29 mouse cellular contexts compared by ENCODE assay signal in the genomic region with DNA sequence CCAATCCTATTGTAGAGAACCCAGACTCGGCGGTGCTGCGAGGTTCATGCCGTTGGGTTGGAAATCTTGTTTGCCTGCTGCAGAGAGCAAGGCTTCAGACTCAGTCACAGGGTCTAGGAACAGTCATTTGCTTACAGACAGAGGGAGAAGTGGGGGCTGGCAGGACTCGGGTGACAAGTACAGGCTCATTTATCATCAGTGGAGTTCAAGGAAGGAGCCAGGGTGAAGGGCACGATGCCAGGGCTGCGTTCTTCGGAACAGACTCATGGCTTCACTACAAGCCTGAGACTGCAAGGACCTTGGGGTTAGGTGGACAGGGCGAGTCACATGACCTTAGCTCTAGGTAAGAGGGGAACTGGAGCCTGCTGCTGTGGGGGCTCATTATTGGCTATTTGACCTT.
A peak's percentile ranks its signal among the peaks of the same experiment; 100 is the strongest.
DNase-seq lines count a peak whose midpoint lies in the region; ATAC-seq lines count a peak whose summit lies in the region.
"Had no signal": no experiment of that assay in that cellular context is flagged by ENCODE, and none has a peak within 500 bp of the region (broad histone marks: within the 10 kb centered on the region; RNA-seq: fewer than 3 reads in every experiment).

No protein-coding gene starts in this region.

- H3K4me1 ChIP-seq in hindbrain, embryonic 16.5 days (ENCODE audit: control insufficient read depth, insufficient read depth, low read depth, low read length), result no peaks in the 10 kb centered on the region
- peaks cover 19% of the 10 kb centered on the region for H3K4me1 ChIP-seq in hindbrain, embryonic 13.5 days (replicated peaks)
- H3K4me1 ChIP-seq: embryonic facial prominence, embryonic 12.5 days; intestine, embryonic 15.5 days; limb, embryonic 15.5 days had no signal

- 78% methylated on average over 9 of the region's 9 CpGs for WGBS in hindbrain, embryonic 16.5 days
- WGBS in hindbrain, embryonic 13.5 days, result 75% methylated on average over 9 of the region's 9 CpGs

- H3K36me3 ChIP-seq in hindbrain, embryonic 16.5 days (ENCODE audit: control insufficient read depth, insufficient read depth, low read length), result no peaks in the 10 kb centered on the region
- H3K36me3 ChIP-seq in hindbrain, embryonic 13.5 days, result no peaks in the 10 kb centered on the region
- H3K36me3 ChIP-seq: embryonic facial prominence, embryonic 12.5 days; G1E; hindbrain, embryonic 12.5 days; intestine, embryonic 15.5 days; limb, embryonic 15.5 days had no signal

- H3K4me2 ChIP-seq in hindbrain, embryonic 16.5 days (ENCODE audit: low read length), result no peak overlapping the region
- no peak overlapping the region for H3K4me2 ChIP-seq in hindbrain, embryonic 13.5 days
- H3K4me2 ChIP-seq: embryonic facial prominence, embryonic 12.5 days; hindbrain, embryonic 12.5 days; intestine, embryonic 15.5 days; limb, embryonic 15.5 days; lung, embryonic 14.5 days had no signal

- no peak overlapping the region for H3K27ac ChIP-seq in hindbrain, embryonic 16.5 days (ENCODE audit: low read depth, low read length)
- H3K27ac ChIP-seq in hindbrain, embryonic 13.5 days, result no peak overlapping the region
- H3K27ac ChIP-seq: embryonic facial prominence, embryonic 12.5 days; hindbrain, embryonic 12.5 days; intestine, embryonic 15.5 days; limb, embryonic 15.5 days; liver, embryonic 14.5 days had no signal

- H3K4me3 ChIP-seq in hindbrain, embryonic 16.5 days (ENCODE audit: low read length), result no peak overlapping the region
- no peak overlapping the region for H3K4me3 ChIP-seq in hindbrain, embryonic 13.5 days
- H3K4me3 ChIP-seq: embryonic facial prominence, embryonic 12.5 days; hindbrain, embryonic 12.5 days; intestine, embryonic 15.5 days; limb, embryonic 15.5 days had no signal

- H3K9me3 ChIP-seq in hindbrain, embryonic 16.5 days (ENCODE audit: control insufficient read depth, low read length), result no peaks in the 10 kb centered on the region
- H3K9me3 ChIP-seq in hindbrain, embryonic 13.5 days, result no peaks in the 10 kb centered on the region
- H3K9me3 ChIP-seq: embryonic facial prominence, embryonic 12.5 days; G1E; hindbrain, embryonic 12.5 days; intestine, embryonic 15.5 days; limb, embryonic 15.5 days had no signal

- peak; percentile 15 for DNase-seq in embryo, embryonic 10 days (ENCODE audit: low spot score)
- DNase-seq in embryo, embryonic 11 days, result no peak
- DNase-seq in NIH3T3 (ENCODE audit: low read depth), result peak; percentile 26
- DNase-seq in adrenal gland, adult 8-10 months, result peak; percentile 86
- DNase-seq in layer of hippocampus, adult 11-12 months (ENCODE audit: low spot score), result no peak
- no peak for DNase-seq in testis, postnatal 10 days (ENCODE audit: low spot score)
- DNase-seq: cerebellum, adult 18-20 months; gastrocnemius, postnatal 36 days; heart, postnatal 14 days; kidney, adult 2 months; kidney, postnatal 36 days; left cerebral cortex, postnatal 4 days; lung, embryonic 14.5 days; lung, postnatal 14 days; retina, postnatal 1 day; right cerebral cortex, postnatal 25 days; spleen, adult 18-20 months; thymus, adult 18-20 months; thymus, postnatal 25 days had no signal

- ATAC-seq in hindbrain, embryonic 16.5 days, result peak; percentile 35; the same call in 1 of the 2 replicates
- no peak for ATAC-seq in hindbrain, embryonic 13.5 days (ENCODE audit: low FRiP score)
- ATAC-seq: forebrain, embryonic 14.5 days; intestine, embryonic 15.5 days; Patski had no signal

- H3K9ac ChIP-seq in hindbrain, embryonic 16.5 days (ENCODE audit: low read depth, low read length), result no peak overlapping the region
- no peak overlapping the region for H3K9ac ChIP-seq in hindbrain, embryonic 13.5 days
- H3K9ac ChIP-seq: embryonic facial prominence, embryonic 12.5 days; hindbrain, embryonic 12.5 days; intestine, embryonic 15.5 days; limb, embryonic 15.5 days; liver, embryonic 14.5 days; lung, embryonic 14.5 days had no signal

- no peaks in the 10 kb centered on the region for H3K27me3 ChIP-seq in hindbrain, embryonic 16.5 days (replicated peaks; ENCODE audit: control insufficient read depth, insufficient read depth, low read length)
- no peaks in the 10 kb centered on the region for H3K27me3 ChIP-seq in hindbrain, embryonic 13.5 days
- H3K27me3 ChIP-seq: embryonic facial prominence, embryonic 12.5 days; hindbrain, embryonic 12.5 days; intestine, embryonic 15.5 days; limb, embryonic 15.5 days had no signal

Comparison
In these comparisons a context has a peak if more than half of its experiments do, and no peak if none do; other contexts are left out.
1. DNase-seq: peak in embryo, embryonic 10 days (single experiment), NIH3T3 (single experiment) and adrenal gland, adult 8-10 months (single experiment); none in embryo, embryonic 11 days (single experiment), layer of hippocampus, adult 11-12 months (single experiment) and testis, postnatal 10 days (single experiment).